Mouse (Mus musculus) ovary, postnatal 14 days (tissue): ENCODE measurements around the gene Crtac1.

ENCODE experiments used
- DNase-seq: peaks from one replicate; pipeline ENCODE4 v3.0.0; 2022; ENCODE audit warnings: low spot score

Crtac1 gene

GRCm38 (mm10) chr19:42237602-42238340, 193.8 kb downstream of the Crtac1 start:
- no peak for DNase-seq
